Mouse (Mus musculus) forebrain, embryonic 13.5 days (tissue): ENCODE results near the gene Phc2. TPM values are rescaled to one million over a fixed set of nuclear protein-coding genes. Genes with fewer than 3 reads are reported as not detected.

ENCODE experiments used
- ATAC-seq: fragments of 200-750 bp; cut with Nextera tagmentation; 2 replicates; pipeline ENCODE4 v1.8.0; 2017
- H3K27ac ChIP-seq: fragments of 300-500 bp; sonication (generic); 2 replicates; pipeline ENCODE4 v1.5.1; 2015; ENCODE audit warnings: inconsistent platforms, mild to moderate bottlenecking, moderate library complexity
- H3K27me3 ChIP-seq: fragments of 300-500 bp; sonication (generic); 2 replicates; pipeline ENCODE4 v1.6.1; 2015; ENCODE audit warnings: mild to moderate bottlenecking, inconsistent platforms
- H3K36me3 ChIP-seq: fragments of 300-500 bp; sonication (generic); 2 replicates; pipeline ENCODE4 v1.6.1; 2015; ENCODE audit warnings: mild to moderate bottlenecking, inconsistent platforms; ENCODE audit not compliant: poor library complexity, severe bottlenecking
- H3K4me1 ChIP-seq: fragments of 300-500 bp; sonication (generic); 2 replicates; pipeline ENCODE4 v1.6.1; 2015; ENCODE audit warnings: inconsistent platforms
- H3K4me2 ChIP-seq: fragments of 300-500 bp; sonication (generic); 2 replicates; pipeline ENCODE4 v1.6.1; 2015; ENCODE audit warnings: inconsistent platforms, mild to moderate bottlenecking, moderate library complexity
- H3K4me3 ChIP-seq: fragments of 300-500 bp; sonication (generic); 2 replicates; pipeline ENCODE4 v1.5.1; 2015; ENCODE audit warnings: mild to moderate bottlenecking, inconsistent platforms
- H3K9ac ChIP-seq: fragments of 300-500 bp; sonication (generic); 2 replicates; pipeline ENCODE4 v1.6.1; 2015; ENCODE audit warnings: mild to moderate bottlenecking, inconsistent platforms
- H3K9me3 ChIP-seq: fragments of 300-500 bp; sonication (generic); replicated peaks from 2 replicates; pipeline ENCODE4 v1.6.1; 2016; ENCODE audit warnings: inconsistent platforms
- WGBS: fragments of 180-500 bp; shearing (Covaris S2); methylation state at CpG from one replicate; pipeline ENCODE4 v1.1.7; 2015; 5-methylcytosine and 5-hydroxymethylcytosine counted together
- polyA plus RNA-seq: library from polyadenylated mRNA; unstranded; fragments of >200 nt; fragmentation: Nextera tagmentation; extraction: Ambion mirVana; gene quantifications from 2 replicates; pipeline ENCODE4 v1.2.1, GENCODE M21; 2015

Phc2 gene
- polyA plus RNA-seq, 1 experiment from 2014 or later = 34.9 TPM

- Histone ChIP-seq H3K9me3 (no peaks in the 10 kb centered on the region), H3K27ac (no peak overlapping the region)
Observed at GRCm38 (mm10) chr4:128801675-128802465, 147.4 kb downstream of the Phc2 start.

More at GRCm38 (mm10) chr4:128801675-128802465, 147.4 kb downstream of the Phc2 start:
- WGBS = 75% methylated on average over 9 of the region's 9 CpGs
- Histone ChIP-seq H3K27me3 (no peaks in the 10 kb centered on the region), H3K4me3 (no peak overlapping the region), H3K9ac (no peak overlapping the region), H3K4me1 (peaks cover 76% of the 10 kb centered on the region), H3K36me3 (peaks cover 6% of the 10 kb centered on the region; the same call in 1 of the 2 replicates), H3K4me2 (no peak overlapping the region)
- ATAC-seq = no peak

Other genes with a start within 250 kb of the Phc2 start
- 4.9 and 5.4 TPM in 2 replicates for gene Zscan20, start 44.6 kb upstream of the Phc2 start, polyA plus RNA-seq
- gene Tlr12, start 36.1 kb upstream of the Phc2 start, polyA plus RNA-seq = 1.4 and 1.6 TPM in 2 replicates
- 0.67 and 0.88 TPM in 2 replicates for gene A3galt2, start 100.7 kb downstream of the Phc2 start, polyA plus RNA-seq
- 42.3 and 46.9 TPM in 2 replicates for gene Zfp362, start 151.3 kb downstream of the Phc2 start, polyA plus RNA-seq
- gene Trim62, start 228.9 kb downstream of the Phc2 start, polyA plus RNA-seq = 6.7 and 7.6 TPM in 2 replicates